Mouse (Mus musculus) brown adipose tissue, adult 24 weeks (tissue): ENCODE measurements around the gene Ugt1a9. TPM values are rescaled to one million over a fixed set of nuclear protein-coding genes. Genes with fewer than 3 reads are reported as not detected.

Experiments
- H3K27ac ChIP-seq: fragments of 200-500 bp; replicated peaks from 2 replicates; pipeline ENCODE4 v1.5.1; 2012; ENCODE audit warnings: low read depth, mild to moderate bottlenecking, low read length
- H3K4me1 ChIP-seq: fragments of 200-500 bp; 2 replicates; pipeline ENCODE4 v1.6.1; 2012; ENCODE audit warnings: low read length, mixed read lengths; ENCODE audit not compliant: control insufficient read depth, insufficient read depth, insufficient read length
- H3K4me3 ChIP-seq: fragments of 200-500 bp; 2 replicates; pipeline ENCODE4 v1.5.1; 2012; ENCODE audit warnings: low read depth, mild to moderate bottlenecking, low read length, moderate library complexity; ENCODE audit not compliant: insufficient read depth
- polyA plus RNA-seq: library from polyadenylated mRNA; stranded (reverse); fragments of >200 nt; gene quantifications from 2 replicates; pipeline ENCODE4 v1.2.4, GENCODE M21; 2012; ENCODE audit not compliant: missing spikeins, insufficient read depth, insufficient read length

Gene Ugt1a9
- polyA plus RNA-seq, 1 experiment: not detected

DNA sequence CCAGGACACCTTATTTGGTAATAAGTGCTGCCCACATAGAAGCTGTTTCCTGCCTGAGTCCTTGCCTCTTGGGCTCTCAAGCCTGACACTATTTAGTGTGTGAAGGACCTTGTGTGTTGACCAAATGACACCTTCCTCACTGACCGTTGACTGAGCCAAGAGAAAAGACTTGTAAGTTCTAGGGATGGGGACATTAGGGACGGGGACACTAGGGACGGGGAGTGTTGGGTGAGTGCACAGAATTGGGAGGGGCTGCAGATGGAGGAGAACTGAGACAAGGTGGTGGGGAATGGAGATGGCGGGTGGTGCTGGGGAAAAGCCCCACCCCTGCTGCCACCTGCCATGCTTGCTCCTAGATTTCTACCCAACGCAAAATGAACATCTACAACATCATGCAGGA, 159.4 kb downstream of the Ugt1a9 start:
- Histone ChIP-seq H3K27ac (no peak overlapping the region), H3K4me3 (no peak overlapping the region), H3K4me1 (no peaks in the 10 kb centered on the region)

DNA sequence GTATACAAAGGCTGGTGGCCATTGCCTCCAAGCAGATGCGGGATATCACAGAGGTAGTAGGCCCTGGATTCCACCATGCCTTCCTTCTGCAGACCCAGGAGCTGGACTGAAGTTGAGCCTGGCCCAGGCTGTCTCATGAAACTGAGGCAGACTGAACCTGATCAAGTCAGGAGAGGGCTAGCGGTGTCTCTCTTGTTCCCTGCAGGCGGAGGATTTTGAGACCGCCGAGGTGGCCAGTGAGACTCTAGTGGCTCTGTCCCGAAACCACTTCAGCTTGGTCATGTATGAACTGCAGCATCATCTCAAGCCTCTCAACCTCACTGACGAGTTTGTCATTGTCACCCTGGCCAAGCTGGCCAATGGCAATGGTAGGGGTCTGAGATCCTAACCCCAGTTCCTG, 159.8 kb downstream of the Ugt1a9 start:
- H3K4me1 ChIP-seq: no peaks in the 10 kb centered on the region
- no peak overlapping the region for H3K4me3 ChIP-seq
- no peak overlapping the region for H3K27ac ChIP-seq

DNA sequence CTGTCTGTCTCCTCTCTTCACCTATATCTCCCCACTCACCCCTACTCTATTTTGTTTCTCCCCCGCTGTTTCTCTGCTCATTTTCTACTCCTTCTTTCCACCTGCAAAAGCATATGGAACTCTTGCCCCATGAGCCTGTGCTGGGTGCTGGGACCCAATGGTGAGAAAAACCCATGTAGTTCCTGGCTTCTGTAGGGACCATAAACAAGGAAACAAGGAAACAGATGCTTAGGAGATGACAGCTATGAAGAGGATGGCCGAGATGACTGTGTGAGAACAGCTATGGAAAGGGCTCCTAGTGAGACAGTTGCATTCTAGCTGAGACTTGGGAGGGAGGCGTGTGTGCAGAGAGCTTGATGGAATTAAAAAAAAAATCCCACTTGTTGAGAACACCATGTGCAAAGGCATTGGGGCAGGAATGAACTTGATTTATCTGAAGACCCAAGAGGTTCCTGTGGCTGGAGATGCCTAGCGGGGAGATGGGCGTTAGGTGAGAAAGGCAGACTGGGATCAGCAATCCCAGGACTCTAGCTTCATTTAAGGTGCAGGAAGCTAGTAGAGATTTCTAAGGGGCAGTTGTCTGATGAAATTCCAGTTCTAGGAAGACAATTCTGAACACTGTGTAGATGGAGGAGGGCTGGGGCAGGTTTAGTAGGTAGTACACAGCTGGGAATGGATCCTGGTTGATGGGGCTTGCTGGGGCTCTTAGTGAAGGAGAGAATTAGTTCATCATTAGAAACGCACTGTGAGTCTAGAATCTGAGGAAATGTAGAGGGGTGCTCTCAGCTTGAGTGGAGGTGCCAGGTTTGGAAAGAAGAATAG, 160.6 kb downstream of the Ugt1a9 start:
- H3K27ac ChIP-seq: no peak overlapping the region
- no peaks in the 10 kb centered on the region for H3K4me1 ChIP-seq
- H3K4me3 ChIP-seq: no peak overlapping the region

DNA sequence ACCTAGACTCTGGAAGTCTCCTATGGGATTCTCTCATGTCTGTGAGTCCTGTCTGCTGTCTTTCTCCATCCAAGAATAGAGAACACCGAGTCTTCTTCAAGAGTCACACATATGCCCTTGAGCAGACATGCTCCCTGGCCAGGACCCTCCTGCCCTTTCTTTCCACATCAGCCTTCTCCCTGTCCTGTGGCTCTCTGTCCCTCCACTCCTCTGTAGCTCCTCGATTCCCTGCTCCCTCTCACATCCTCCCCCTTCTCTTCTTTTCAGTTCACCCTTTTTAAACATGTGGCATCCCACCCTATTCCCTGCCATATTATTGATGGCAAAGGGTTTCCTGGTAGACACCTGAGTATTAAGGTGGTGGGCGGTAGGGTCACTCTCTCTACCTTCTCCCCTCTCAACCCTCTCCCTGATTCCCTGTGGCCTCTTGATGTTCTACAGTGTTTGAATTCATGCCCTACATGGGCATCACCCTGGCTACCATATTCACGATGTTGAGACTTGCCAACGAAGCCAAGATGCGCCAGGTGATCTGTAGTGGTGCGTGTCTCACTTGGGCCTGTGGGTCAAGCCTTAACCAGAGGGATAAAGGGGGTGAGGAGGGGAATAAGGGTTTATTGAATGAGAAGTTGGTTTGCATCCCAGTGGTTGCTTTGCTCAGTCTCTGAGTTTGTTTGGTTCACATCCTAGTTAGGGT, 161.4 kb downstream of the Ugt1a9 start:
- no peak overlapping the region for H3K4me3 ChIP-seq
- no peak overlapping the region for H3K27ac ChIP-seq
- no peaks in the 10 kb centered on the region for H3K4me1 ChIP-seq

DNA sequence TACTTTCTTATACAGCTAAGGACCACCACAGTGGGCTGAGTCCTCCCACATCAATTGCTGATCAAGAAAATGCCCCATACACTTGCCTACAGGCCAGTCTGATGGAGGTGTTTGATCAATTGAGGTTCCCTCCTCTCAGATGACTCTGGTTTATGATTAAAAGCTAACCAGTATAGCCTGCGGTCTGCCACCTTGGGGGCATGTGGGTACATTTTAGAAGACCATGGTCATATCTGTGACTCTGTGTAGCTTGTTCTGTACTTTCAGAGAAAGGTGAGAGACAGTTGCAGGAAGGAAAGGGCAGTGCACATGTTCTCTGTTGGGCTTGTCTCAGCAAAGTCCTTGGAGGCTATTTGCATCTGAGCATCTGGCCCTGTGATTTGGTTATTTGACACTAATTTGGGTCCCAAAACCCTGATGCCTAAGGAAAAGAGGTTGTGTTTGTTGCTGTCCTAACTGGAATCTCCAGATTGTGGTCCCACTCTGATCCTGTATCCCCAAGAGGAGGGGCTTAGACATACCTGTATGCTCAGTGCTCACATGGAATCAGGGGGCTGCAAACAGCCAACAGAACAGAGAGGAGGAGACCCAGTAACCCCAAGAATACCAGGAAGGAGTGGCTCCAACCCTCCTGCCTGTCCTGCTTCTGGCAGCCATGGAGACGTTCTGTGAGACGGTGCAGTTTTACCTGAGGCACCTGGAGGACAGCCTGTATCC, 162.2 kb downstream of the Ugt1a9 start:
- Histone ChIP-seq H3K4me1 (no peaks in the 10 kb centered on the region), H3K4me3 (no peak overlapping the region), H3K27ac (no peak overlapping the region)

DNA sequence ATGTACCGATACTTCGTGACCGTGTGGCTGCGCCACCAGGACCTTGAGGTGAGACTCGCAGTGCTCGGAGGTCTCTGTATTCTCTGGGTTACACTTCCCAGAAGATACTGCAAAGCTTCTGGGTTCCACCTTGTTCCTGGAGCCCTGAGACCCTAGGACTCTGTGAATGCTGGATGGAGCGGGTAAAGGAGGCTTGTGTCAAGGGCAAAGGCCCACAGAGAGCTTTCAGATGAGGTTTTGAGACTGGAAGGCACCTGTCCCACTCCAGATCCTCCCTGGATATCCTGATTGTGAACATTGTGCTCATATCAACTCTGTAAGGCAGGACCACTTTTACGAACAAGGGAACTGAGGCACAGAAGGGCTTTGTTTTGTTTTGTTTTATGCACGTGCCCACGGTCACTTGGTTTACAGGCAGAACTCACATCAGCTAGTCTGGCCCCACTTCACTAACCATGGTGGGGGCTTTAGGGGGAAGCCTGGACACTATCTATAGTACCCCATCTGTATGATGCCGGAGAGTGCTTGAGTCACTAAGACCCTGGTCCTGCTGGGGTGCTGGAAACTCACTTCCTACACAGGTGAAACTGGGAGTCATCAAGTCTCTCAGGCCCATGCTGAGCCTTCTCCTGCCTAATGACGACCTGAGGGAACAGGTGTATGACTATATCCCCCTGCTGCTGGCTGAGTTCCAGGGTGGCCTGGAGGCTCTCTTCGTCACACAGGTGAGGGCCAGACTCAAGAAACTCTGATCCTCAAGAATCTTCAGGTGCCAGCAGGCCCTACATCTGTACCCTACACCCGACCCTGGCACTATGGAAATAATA, 163.0 kb downstream of the Ugt1a9 start:
- Histone ChIP-seq H3K4me1 (no peaks in the 10 kb centered on the region), H3K27ac (no peak overlapping the region), H3K4me3 (no peak overlapping the region)

DNA sequence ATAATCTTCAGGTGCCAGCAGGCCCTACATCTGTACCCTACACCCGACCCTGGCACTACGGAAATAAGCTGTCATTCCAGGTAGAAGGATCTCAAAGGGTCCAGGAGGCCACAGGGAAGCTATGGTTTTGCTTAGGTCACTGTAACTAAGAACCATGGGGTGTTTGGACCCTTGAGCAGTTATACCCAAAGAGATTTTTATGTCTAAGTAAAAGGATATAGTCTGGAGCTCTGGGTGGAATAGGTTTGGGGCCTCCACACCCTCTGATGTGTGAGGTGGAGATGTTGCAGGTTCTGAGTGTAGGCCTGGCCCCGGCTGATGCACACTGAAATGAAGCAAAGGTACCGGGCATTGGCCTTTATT, 163.6 kb downstream of the Ugt1a9 start:
- no peaks in the 10 kb centered on the region for H3K4me1 ChIP-seq
- H3K27ac ChIP-seq: no peak overlapping the region
- H3K4me3 ChIP-seq: no peak overlapping the region

DNA sequence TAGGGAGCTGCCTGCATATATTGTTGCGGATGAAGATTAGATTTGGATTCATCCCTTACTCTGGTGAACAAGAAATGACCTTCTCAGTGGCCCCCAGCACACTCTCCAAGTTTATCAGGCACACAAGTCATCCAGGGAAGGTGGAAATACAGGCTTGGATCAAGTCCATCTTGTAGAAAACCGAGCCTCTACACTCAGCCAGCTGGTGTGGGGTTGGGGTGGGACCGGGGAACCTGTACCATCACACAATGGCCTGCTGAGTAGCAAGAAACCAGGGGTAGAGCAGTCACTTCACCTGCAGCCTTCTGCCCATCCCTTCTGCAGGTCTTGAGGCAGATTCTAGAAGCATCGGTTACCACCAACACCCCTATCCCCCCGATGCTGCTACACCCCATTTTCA, 164.0 kb downstream of the Ugt1a9 start:
- no peaks in the 10 kb centered on the region for H3K4me1 ChIP-seq
- H3K27ac ChIP-seq: no peak overlapping the region
- no peak overlapping the region for H3K4me3 ChIP-seq

DNA sequence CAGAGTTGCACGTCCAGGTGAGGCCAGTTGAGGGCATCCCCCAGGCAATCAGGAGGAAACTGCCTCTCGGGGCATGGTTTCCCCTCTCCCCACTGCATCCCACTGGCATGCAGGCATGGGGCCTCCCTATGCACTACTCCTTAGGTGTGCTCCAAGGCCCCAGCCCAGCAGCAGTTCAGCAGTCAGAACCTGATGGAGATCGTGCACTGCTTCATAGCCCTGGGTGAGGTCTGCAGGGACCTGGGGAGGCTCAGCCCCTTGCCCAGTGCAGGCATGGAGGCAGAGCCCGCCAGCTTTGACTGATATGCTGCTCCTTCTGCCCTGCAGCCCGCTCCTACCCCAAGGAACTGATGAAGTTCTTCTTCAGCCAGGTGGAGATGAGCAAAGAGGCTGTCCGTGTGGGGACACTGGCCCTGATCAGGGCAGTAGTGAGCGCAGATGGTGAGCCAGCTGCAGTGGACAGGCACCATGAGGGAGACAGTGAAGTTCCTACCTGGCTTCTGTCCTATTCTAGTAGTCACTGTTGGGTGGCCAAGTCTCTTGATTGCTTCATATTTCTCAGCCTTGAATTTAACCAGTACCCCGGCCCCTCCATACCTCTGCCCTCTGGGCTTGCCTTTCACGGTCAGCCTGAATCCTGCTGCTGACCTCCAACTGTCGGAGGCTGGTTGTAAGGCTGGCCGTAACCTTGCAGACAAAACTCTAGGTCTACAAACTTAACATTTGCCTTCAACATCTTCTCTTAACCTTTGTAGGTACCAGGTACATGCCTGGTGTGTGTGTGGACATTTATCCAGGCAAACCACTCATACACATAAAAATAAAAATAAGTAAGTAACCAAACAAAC, 164.7 kb downstream of the Ugt1a9 start:
- no peak overlapping the region for H3K27ac ChIP-seq
- no peak overlapping the region for H3K4me3 ChIP-seq
- no peaks in the 10 kb centered on the region for H3K4me1 ChIP-seq

DNA sequence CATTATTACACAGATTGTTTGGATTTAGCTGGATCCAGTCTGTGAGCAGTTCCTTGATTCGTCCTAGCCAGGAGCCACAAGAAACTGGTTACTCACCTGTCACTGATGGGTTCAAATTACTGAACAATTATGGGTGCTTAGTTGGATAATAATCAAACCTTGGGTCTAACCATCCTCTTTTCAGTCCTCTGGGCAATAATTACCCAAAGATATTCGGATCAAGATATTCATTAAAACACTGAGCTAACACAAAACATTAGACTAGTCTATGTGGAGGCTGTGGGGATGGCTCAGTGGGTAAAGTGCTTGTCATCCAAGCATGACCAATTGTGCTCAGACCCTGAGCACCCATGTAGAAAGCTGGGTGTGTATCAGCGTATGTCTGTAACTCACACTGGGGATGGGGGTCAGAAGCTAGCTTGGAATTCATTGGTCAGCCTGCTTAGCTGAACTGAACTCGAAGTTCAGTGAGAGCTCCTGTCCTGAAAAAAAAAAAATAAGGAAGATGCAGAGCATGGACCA, 165.4 kb downstream of the Ugt1a9 start:
- Histone ChIP-seq H3K4me3 (no peak overlapping the region), H3K4me1 (no peaks in the 10 kb centered on the region), H3K27ac (no peak overlapping the region)

DNA sequence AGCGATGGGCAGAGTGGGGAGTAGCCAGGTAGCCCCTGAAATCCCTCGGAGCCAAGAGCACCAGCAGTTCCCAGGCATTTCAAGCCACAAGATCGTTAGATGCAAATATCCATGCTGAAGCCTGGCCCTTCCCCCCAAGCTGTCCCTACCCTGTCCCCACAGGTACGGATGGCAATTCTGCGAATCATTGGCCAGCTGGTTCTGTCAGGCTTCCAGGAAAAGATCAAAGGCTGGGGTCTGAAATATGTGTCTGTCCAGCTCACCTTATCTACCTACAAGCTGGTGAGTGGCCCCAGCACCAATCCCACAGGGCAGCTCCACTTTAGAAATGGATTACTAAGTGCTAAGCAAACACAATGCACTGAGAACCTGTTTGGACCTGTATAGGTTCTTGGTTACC, 166.7 kb downstream of the Ugt1a9 start:
- H3K4me1 ChIP-seq: no peaks in the 10 kb centered on the region
- H3K27ac ChIP-seq: no peak overlapping the region
- H3K4me3 ChIP-seq: no peak overlapping the region

DNA sequence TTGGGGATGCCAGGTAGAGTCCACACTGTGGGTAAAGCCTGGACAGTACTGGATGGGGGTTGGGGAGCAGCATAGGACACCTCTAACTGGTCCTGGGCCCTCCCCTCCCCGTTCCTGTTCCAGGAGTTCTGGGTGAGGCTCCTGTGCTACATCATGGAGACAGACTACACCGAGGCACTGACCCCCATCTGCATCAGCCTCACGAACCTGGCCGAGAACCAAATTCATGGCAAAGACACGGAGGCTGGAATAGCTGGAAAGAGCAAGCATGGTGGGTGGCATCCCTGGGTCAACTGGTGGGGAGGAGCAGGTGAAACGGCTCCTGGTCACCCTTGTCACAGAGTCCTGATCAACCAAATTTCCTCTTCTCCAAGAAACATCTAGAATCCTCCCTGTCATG, 168.2 kb downstream of the Ugt1a9 start:
- Histone ChIP-seq H3K4me1 (no peaks in the 10 kb centered on the region), H3K27ac (no peak overlapping the region)

DNA sequence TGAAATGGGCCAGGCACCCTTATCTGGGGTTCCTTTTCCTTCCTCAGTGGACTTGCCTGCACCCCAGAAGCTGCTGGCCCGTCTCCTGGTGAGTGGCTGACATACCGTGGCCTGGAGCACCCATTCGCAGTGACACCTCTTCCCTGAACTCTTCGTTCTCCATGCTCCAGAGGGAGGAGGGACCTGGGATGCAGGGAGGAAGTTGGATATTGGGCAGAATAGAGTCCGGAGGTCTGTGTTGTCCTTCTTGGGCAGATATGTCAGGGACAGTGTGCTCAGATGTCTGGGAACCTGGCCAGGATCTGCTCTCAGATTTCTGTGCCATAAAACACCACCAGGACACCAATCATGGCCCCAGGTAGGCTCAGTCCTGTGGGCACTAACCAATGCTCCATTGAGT, 169.5 kb downstream of the Ugt1a9 start:
- H3K4me1 ChIP-seq: no peaks in the 10 kb centered on the region
- H3K27ac ChIP-seq: no peak overlapping the region
- H3K4me3 ChIP-seq: no peak overlapping the region

More for the DNA sequence above, 168.2 kb downstream of the Ugt1a9 start:
- no peak overlapping the region for H3K4me3 ChIP-seq

DNA sequence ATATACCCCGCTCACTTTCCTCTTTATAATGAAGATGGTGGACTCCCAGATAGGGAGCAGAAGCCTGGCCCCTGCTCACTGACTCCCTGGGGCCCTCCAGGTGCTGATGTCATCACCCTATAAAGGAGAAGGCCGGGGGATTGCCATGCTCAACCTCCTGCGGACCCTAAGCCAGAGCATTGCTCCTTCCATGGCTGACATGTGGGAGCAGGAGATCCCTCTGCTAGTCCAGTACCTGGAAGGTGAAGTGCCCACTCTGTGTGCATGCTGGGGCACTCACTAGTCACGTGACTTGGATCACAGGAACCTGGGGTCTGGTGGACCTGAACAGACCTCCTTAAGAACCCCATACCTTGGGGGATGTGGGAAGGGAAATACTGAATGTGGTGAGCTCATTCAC, 170.0 kb downstream of the Ugt1a9 start:
- Histone ChIP-seq H3K4me1 (no peaks in the 10 kb centered on the region), H3K27ac (no peak overlapping the region), H3K4me3 (no peak overlapping the region)
